Mouse (Mus musculus) activated CD4-positive, CD25-positive, alpha-beta regulatory T cell, adult 4 months (primary cell): ENCODE results near the gene Gpd2. TPM values are rescaled to one million over a fixed set of nuclear protein-coding genes. Genes with fewer than 3 reads are reported as not detected.

Experiments used
- ATAC-seq: one replicate; pipeline ENCODE4 v1.8.0; 2017
- polyA plus RNA-seq, 2 experiments: library from polyadenylated mRNA; unstranded; fragments of 100-300 nt; shearing (Covaris generic); gene quantifications; one replicate each; pipeline ENCODE4 v1.2.1; 2017

The Gpd2 gene
- polyA plus RNA-seq, 2 experiments from 2014 or later: 13.9 to 14.6 TPM

DNA sequence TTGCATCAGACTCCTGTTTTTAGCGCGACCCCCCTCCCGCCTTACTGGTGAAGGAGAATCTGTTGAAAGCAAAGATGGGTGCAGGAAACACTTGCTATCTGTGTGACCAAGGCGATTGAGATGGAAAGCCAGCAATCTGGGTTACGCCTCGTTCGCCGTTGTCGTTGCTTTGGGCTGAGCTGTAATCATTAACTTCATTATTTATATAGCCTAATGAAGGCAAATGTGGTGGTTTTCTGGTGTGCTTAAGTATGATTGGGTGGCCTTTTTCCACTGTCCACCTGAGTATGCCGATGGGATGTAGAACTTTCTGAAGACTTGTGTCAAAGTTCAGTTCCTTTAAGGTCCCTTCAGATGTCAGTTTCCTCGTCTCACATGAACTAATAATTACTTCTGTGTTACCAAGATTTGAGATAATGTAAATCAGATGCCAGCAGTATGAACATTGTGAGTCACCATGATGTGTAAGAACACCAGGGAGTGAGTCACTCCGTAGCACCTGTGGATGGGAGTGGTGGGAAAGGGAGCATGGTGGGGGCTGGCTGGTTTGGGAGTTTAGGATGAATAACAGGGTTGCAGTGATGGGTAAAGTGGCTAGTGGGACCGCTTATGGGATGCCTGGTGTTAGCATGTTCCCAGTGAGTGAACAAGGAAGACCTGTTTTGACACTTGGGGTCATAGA is 14.3 kb downstream of the Gpd2 start:
- ATAC-seq: no peak

DNA sequence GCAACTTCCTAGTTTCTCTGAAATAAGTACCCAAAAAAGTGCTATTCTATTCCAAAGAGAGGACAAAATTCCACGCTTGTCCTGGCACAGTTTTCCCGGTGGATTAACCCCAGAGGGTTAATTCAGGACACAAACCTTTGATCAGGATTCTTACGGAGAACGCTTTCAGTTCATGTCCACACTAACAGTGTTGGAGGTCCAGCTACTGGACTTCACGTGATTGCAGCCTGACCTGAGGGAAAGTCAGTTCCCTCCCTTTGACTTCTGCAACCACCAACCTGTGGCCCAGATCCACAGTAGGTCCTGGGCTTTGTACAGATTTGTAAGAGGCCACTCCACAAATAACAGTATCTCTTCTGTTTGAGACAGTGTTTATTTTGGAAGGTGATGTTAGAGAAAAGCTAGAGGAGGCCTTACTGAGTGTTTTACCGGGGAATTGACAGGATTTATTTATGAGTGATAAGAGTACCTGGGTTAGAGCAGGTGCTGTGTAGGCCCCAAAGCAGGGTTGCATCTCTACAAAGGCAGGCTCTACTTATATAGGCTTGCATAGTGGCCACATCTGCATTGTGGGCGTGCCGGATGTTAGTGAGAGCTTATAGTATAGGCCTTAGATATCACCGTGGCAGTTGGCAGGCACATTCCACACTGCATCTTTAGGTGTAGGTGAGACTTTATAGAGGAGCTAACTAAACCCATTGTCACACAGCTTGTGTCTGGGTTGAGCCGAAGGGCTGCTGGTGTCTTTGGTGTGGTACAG is 15.3 kb downstream of the Gpd2 start:
- ATAC-seq: no peak

DNA sequence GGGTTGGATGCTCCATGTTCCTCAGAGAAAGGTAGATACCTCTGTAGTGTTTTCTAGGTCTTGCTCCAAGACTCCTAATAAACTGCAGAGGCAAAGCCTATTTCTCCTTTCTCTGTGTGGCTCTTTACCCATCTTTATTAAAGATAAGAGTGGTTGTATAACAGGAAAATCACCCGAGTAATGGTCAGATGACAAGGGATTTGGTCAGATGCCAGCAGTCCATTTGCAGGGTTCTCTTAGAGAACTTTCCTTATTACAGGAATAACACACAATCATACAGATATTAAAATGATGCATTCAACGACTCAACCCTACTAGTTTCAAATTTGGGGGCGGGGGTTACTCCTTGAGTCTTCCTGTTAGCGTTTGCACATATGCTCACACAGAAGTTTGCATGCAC is 16.8 kb downstream of the Gpd2 start:
- ATAC-seq: no peak

DNA sequence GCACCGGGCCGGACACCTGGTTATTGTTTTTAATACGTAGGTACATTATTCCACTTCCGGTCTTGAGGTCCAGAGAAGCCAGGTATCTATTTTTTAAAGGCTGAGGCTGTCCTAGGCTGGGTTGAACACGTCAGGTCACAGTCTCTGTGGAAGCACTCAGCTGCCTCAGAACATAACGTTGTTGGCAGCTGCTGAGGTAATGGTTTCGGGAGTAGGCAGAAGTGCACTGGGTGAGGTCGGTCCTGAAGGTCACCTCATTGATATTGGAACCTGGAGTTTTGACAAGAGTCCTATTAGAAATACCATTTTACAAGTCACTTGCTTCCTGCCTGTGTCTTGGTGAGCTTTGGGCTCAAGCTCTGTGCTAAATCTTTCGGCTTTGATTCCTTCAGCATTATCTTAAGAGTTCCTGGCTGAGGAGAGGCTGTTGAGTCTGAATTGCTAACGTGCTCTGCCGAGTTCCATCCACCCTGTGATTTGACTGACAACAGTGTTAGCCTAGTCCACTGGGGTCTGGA is 17.8 kb downstream of the Gpd2 start:
- no peak for ATAC-seq

DNA sequence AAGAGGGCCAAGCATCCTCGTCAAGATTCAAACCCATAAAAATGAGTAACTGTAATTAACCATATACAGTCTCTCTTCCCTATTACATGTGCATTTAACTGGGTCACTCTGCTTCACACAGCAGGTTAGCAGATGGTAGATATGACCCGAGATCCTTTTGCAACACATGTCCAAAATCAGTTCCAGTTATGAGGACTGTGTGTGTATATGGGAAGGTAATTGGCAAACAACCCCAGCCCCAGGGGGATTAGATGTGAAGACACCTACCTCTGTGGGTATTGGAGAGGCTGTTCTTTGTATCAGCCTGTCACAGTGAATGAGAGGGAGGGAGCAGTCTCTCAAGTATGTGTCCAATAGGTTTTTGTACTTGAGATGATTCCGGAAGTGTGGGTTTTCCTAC is 18.4 kb downstream of the Gpd2 start:
- ATAC-seq: no peak

DNA sequence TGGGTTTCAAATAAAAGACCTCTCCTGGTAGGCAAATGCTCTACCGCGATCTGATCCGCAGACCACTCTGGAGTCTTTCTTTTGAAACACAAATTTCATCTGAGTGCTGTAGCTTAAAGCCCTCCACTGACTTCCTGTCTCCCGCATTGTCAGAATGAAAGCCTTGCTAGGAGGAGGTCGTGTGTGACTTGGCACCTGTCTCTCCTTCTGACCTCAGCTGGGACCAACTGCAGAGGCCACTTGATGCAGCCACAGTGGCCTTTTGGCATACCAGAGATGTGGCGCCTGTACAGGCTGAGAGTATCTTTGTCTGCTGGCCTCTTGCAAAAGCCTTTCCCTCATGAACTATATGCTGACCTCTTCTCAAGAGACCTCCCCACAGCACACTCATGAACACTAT is 19.0 kb downstream of the Gpd2 start:
- no peak for ATAC-seq

DNA sequence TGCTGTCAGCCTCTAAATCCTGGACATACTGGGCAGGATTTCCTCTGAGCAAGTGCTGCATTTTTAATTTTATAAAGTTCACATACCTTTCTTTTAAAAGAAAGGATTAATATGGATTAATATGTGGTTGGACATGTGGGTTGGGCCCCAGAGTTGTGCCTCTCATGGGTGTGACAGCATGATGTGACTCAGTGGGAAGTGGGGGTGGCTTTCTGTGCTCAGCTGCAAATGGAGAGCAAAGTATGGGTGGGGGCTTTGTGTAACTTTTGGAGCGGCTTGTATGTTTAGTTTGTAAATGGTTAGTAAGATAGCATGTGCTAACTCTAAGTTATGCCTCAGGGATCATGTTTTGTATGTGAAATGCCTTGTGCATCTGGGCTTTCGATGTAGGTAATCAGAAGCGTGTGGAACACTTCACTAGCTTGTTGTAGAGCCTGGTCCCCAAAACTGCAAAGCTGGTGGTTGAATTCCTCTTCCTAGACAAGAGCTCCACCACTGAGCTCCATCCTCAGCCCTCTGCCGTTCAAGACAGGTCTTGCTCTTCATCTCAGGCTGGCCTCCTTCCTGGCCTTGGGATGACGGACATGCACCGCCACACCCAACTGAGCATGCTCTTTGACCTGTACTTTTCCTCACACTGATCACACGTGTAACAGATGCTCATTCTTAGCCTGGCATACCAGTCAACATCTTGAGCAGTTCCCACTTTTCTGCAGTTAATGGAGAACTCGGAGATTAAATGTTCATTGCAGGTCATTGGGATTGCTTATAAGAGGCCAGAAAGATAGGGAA is 24.0 kb downstream of the Gpd2 start:
- ATAC-seq: no peak

DNA sequence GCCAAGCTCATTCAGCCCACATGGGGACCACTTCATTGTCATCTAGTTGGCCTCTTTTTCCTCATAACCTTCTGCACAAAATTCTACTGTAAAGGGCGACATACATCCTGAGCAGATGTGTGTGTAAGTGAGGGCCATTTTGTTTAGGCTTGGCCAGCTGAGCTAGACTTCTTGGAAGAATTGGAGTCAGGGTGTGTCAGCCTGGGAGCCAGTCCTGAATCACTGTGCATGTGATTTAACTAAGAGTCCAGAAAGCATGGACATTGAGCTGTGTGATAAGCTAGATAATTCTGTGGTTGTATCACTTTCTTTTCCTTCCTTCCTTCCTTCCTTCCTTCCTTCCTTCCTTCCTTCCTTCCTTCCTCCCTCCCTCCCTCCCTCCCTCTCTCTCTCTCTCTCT is 26.0 kb downstream of the Gpd2 start:
- ATAC-seq: no peak

DNA sequence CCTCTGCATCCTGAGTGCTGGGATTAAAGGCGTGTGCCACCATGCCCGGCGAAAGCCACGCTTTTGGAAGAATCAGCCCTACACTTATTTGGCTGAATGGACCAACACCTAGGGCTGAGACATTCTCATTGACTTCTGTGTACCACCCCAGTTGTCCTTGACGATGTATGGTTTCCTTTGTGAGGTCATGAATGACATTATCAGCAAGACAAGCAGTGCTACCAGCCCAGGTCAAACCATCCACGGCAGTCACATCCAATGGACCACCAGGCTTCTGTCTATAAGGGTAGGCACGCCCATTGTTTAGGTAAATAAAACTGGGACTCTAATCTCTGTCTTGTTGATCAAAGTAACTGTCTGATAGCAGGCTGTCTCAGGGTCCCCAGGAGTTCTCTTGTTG is 27.5 kb downstream of the Gpd2 start:
- ATAC-seq: no peak

DNA sequence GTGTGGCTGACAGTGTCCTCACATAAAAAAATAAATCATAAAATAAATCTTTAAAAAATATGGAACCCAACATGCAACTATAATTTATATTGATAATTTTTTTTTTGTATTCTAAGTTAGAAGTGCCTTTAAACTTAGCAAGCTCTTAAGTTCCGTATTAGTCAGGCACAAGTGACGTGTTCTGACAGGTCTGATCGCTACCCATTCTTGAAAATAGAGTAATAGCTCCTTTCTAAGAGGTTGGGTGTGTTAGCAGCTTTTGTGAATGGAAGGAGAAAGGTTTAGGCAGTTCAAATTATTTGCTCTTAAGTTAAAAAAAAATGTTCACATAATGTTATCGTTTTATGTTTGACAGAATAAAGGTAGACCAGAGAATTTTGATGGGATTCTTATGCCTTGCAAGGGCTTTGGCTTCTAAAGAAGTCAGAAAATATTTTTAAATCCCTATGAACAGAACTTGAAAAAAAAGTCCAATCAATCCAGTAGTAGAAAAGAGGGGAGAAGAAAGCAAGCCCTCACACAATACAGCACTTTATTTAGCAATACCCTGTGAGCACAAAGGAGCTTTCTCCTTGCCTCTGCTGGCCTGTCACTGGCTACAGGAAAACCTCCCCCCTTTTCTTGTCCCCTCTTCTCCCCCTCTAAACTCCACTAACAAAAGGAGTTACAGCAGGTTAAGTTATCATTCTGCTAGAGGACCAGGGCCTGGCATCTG is 29.4 kb downstream of the Gpd2 start:
- ATAC-seq: no peak

DNA sequence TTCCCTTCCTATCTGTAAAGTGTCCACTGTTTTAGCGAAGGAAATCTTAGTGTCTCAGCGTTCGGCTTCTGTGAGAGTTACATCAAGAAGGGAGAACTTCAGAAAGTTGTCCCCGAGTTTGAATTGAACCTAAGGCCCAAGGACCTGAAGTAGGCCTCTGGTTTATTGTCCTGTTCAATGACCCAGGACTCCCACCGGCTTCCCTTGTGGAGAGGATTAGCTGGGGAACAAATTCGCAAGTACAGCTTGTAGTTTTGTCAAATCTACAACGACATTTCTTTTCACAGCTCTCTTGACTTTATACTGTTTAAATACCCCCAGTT is 29.9 kb downstream of the Gpd2 start:
- no peak for ATAC-seq

DNA sequence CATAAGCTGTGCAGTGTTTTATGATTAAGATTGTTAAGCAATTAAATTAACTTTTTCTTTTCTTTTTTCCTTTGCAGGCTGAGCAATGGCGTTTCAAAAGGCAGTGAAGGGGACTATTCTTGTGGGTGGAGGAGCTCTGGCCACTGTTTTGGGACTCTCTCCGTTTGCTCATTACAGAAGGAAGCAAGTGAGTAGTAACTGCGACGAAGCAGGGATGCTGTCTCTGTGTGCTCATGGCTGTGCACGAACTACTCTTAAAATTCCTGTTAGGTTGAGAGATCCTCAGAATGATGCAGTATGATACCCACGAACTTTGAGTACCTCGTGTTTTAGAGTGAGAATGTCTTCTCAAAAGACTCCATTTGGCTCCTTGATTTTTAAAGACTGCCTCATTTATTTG is 30.5 kb downstream of the Gpd2 start:
- ATAC-seq: no peak

DNA sequence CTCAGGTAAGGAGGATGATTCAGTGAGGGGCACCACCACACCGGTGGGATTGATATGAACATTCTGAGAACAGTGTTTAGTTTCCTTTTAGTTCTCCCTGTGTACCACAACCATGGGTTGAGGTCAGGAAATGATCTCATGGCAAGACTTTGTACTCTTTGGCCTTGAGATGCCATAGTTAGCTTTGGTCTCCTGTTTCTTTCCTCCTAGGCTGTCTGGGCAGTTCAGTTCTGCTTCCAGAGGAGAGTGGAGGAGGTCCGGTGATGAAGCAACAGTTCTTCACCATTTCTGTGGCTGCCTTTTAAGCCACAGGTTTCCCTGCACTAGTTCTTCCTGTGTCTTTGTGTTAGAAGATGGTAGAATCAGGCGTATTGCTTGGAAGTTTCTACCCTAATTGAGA is 31.4 kb downstream of the Gpd2 start:
- ATAC-seq: no peak

DNA sequence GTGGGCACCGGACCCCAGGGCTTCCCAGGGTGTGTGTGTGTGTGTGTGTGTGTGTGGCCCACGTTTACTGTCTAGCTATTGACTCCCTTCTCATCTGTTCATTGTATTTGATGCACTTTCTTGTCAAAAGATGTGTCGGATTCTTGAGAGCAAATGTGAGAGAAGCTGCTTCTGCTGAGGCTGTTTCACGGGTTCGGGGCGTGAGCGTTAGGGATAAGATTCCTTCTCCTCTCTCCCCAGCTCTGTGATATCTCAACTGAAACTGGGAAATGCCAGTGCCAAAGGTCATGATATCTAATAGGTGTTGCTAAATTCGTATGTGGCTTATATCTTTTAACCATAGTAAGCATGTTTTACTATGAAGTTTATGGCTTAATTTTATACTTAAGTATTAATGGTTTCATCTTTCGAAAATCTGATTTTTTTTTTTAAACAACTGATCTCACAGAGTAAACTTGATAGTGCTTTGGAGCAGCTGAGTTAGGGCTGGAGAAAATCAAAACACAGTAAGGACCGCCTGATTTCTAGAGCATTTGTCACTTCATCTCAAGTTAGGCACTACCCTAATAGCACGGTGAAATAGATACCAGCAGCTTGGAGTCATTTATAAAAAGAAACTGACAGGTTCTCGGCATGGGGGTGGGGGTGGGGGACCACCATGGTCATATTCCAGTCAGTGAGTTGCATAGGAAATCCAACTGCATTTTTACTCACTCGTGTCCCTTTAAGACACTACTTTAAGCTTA is 32.4 kb downstream of the Gpd2 start:
- no peak for ATAC-seq

DNA sequence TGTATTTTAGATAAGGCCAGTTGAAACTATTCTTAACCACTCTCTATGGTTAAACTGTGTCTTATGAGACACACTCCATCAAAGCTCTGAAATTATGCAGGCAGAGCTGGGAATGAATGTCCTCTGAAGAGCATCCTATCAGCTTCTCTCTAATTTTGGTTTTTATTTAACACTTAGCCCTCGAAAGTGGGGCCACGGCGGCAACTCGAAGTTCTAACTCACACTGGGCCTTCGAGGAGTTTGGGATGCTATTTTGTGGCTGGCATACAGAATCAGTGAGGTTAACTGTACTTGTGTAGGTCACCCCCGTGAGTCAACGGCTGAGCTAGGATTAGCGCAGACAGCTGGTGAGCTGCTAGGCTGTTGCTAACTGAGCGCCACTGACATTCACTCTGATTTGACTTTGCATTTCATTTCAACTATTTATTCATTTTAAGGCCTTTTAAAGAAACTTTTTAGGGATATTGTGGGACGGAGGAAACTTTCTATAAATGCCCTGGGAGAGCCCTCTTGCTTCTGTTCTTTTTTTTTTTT is 42.8 kb downstream of the Gpd2 start:
- ATAC-seq: no peak

DNA sequence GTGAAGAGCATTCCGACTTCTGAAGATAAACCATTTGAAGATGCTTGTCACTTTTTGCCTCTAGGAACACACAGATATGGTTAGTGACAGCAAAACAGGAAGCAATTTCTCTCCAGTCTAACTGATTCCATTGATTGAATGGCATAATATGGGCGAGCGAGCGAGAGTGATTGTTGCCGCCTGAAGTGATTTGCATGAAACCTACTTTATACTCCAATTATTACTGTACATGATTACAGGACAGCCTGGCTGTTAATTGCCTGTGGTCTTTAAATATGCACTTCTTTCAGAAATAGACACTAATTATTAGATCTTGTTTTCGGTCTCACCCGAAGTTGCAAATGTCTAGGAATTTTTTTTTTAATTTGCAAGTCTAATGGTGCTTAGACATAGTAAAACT is 46.4 kb downstream of the Gpd2 start:
- no peak for ATAC-seq

DNA sequence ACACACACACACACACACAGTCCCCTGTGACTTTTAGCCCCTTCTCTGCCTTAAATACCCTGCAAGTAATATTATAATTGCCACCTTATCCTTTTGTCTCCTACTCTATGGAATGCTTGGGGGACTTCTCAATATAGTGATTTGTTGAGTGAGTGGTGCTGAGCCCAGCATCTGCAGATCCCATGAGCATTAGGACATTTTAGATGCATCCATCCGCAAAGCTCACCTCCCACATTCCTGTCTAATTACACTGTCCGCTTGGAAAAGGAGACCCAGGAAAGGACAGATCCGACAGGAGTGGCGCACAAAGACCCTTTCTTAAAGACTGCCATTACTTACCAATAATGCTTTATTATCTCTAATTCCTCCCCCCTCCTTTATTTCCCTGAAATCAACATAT is 47.8 kb downstream of the Gpd2 start:
- ATAC-seq: no peak

DNA sequence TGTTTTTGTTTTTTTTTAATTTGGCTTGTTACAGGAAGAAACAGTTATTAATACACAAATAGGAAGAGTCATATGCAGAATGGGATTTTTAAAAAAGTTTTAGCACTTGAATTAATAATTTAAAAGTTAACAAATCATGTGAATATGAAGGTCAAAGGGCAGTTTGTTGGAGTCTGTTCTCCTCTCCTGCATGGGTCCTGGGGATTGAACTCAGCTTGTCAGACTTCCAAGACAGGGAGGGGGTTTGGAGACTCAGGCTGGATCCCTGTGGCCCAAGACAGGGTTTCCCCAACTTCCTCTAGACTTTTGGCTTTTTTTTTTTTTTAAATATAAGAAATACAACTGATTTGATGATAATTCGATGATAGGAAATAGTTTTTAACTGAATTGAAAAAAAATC is 50.6 kb downstream of the Gpd2 start:
- ATAC-seq: no peak

DNA sequence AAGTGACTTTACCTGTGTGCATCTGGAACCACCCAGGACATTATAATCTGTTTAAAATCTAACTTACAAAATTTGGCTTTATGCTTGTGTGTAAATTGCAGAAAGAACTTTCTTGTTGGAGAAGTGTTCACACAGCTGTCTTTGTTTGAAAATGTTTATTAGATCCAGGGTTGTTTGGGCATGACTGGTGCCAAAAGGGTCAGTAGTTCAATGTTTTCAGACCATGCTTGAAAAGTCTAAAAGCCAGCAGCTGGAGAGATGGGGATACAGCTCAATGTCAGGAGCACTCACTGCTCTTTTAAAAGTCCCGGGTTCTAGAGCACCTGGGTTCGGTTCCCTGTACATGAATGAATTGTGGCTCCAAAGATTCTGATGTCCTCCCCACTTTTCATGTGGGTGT is 56.1 kb downstream of the Gpd2 start:
- ATAC-seq: no peak

DNA sequence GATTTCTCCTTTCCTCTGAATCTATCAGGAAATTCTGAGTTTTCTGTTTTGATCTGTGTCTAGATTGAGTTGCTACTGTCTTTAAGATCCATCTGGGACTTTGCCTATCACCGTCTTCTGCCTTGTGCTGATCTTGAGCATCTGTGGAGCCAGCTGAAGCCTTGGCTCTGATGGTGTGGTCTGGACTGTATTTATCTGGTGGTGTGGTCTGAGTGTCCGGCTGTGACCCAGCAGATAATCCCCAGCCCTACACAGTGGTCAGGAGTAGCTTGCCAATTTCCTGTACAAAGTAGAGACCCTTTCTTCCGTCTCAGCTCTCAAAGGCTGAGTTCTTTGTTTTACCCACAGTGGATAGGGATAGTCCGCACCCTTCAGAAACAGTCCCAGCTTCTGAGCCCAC is 58.6 kb downstream of the Gpd2 start:
- no peak for ATAC-seq

DNA sequence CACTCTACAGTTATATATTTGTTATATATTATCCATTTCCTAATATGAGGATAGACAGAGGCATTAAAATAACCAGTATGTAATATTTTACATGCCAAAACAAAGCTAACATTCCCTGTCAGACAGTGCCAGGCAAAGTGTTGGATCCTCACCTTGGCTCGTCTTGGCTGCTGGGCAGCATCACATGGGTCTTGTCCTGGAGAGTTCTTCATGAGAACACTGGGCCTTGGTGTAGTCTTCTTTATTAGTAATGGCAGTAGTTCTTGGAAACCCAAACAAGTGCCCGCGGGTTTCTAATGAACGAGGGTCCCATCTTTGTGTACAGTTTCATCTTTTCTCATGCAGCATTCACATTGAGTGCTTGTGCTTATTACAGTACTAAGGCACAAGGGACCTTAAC is 59.8 kb downstream of the Gpd2 start:
- no peak for ATAC-seq

DNA sequence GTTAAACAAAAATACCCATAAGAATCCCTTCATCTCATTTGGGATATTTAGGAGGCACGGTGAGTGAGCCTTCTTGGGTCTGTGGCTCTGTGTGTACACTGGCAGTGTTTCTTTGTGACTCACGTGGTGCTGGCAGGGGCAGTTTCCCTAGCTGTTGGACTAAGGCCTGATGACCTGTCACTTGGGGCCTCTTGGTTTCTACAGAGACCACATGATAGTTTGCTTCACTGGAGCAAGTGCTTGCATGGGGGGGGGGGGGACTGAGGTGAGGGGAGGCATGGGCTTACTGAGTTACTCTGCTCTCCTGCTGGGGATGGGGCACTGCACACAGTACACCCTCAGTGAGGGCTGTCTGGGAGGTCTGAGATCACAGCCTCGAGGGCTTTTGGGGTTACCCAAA is 64.1 kb downstream of the Gpd2 start:
- no peak for ATAC-seq
